Mouse (Mus musculus): Measurements from ENCODE around the gene Gm15217. TPM values are rescaled to one million over a fixed set of nuclear protein-coding genes. Genes with fewer than 3 reads are reported as not detected.

Gm15217 gene
- polyA plus RNA-seq (2014; fragmentation: Nextera tagmentation; extraction: Ambion mirVana), result 0.32 TPM in 1 of 2 replicates, not detected in the other

GRCm38 (mm10) chr14:46379285-46379684 is at the start of gene Gm15217:
Gene Gm15217 (plus strand): TSS chr14:46379414.
- ATAC-seq (replicated peaks; ENCODE audit: insufficient number of reproducible peaks, low FRiP score, low TSS enrichment), result no peak
- Histone ChIP-seq H3K9ac (ENCODE audit: low read depth, low read length) (peak within 1 kb of the TSS; percentile 65), H3K36me3 (ENCODE audit: control insufficient read depth, insufficient read depth, low read length) (0 out of 2 replicates have a peak, but pooled peaks cover 3% of the 10 kb centered on the region), H3K4me3 (ENCODE audit: low read depth, low read length) (peak within 1 kb of the TSS; percentile 43), H3K4me1 (ENCODE audit: control insufficient read depth, insufficient read depth, low read length) (peaks cover 9% of the 10 kb centered on the region), H3K4me2 (peak within 1 kb of the TSS; percentile 78), H3K27me3 (ENCODE audit: control insufficient read depth, insufficient read depth, low read length) (peaks cover 10% of the 10 kb centered on the region), H3K27ac (ENCODE audit: low read depth, low read length) (no peak within 1 kb of the TSS), H3K9me3 (replicated peaks; ENCODE audit: control insufficient read depth, low read length) (no peaks in the 10 kb centered on the region)
- WGBS (ENCODE audit: insufficient replicate concordance), result 80% methylated on average over 12 of the region's 12 CpGs

- Histone ChIP-seq H3K4me3 (ENCODE audit: low read depth, low read length) (no peak overlapping the region), H3K27ac (ENCODE audit: low read depth, low read length) (no peak overlapping the region), H3K9ac (ENCODE audit: low read depth, low read length) (no peak overlapping the region), H3K4me2 (no peak overlapping the region), H3K9me3 (replicated peaks; ENCODE audit: control insufficient read depth, low read length) (no peaks in the 10 kb centered on the region), H3K36me3 (ENCODE audit: control insufficient read depth, insufficient read depth, low read length) (no peaks in the 10 kb centered on the region), H3K4me1 (ENCODE audit: control insufficient read depth, insufficient read depth, low read length) (no peaks in the 10 kb centered on the region), H3K27me3 (ENCODE audit: control insufficient read depth, insufficient read depth, low read length) (no peaks in the 10 kb centered on the region)
- no peak for ATAC-seq (replicated peaks; ENCODE audit: insufficient number of reproducible peaks, low FRiP score, low TSS enrichment)
- WGBS (ENCODE audit: insufficient replicate concordance), result 76% methylated on average over 8 of the region's 8 CpGs
These were observed 45.6 kb upstream of the Gm15217 start for GRCm38 (mm10) chr14:46333421-46334237.

GRCm38 (mm10) chr14:46338801-46339200 is 40.4 kb upstream of the Gm15217 start:
- H3K4me3 ChIP-seq (ENCODE audit: low read depth, low read length), result no peak overlapping the region
- ATAC-seq (replicated peaks; ENCODE audit: insufficient number of reproducible peaks, low FRiP score, low TSS enrichment), result no peak
- H3K4me1 ChIP-seq (ENCODE audit: control insufficient read depth, insufficient read depth, low read length), result no peaks in the 10 kb centered on the region
- H3K36me3 ChIP-seq (ENCODE audit: control insufficient read depth, insufficient read depth, low read length), result no peaks in the 10 kb centered on the region
- no peak overlapping the region for H3K27ac ChIP-seq (ENCODE audit: low read depth, low read length)
- no peaks in the 10 kb centered on the region for H3K9me3 ChIP-seq (replicated peaks; ENCODE audit: control insufficient read depth, low read length)
- H3K27me3 ChIP-seq (ENCODE audit: control insufficient read depth, insufficient read depth, low read length), result no peaks in the 10 kb centered on the region
- no peak overlapping the region for H3K4me2 ChIP-seq
- 57% methylated on average over 11 of the region's 11 CpGs for WGBS (ENCODE audit: insufficient replicate concordance)
- H3K9ac ChIP-seq (ENCODE audit: low read depth, low read length), result no peak overlapping the region

- no peaks in the 10 kb centered on the region for H3K9me3 ChIP-seq (replicated peaks; ENCODE audit: control insufficient read depth, low read length)
- H3K27me3 ChIP-seq (ENCODE audit: control insufficient read depth, insufficient read depth, low read length), result no peaks in the 10 kb centered on the region
- no peak overlapping the region for H3K4me3 ChIP-seq (ENCODE audit: low read depth, low read length)
- H3K4me1 ChIP-seq (ENCODE audit: control insufficient read depth, insufficient read depth, low read length), result no peaks in the 10 kb centered on the region
- no peaks in the 10 kb centered on the region for H3K36me3 ChIP-seq (ENCODE audit: control insufficient read depth, insufficient read depth, low read length)
- H3K4me2 ChIP-seq, result no peak overlapping the region
- ATAC-seq (replicated peaks; ENCODE audit: insufficient number of reproducible peaks, low FRiP score, low TSS enrichment), result no peak
- H3K9ac ChIP-seq (ENCODE audit: low read depth, low read length), result no peak overlapping the region
- H3K27ac ChIP-seq (ENCODE audit: low read depth, low read length), result no peak overlapping the region
These were observed 34.5 kb upstream of the Gm15217 start for GRCm38 (mm10) chr14:46344750-46345149.

- Histone ChIP-seq H3K4me3 (ENCODE audit: low read depth, low read length) (no peak overlapping the region), H3K4me1 (ENCODE audit: control insufficient read depth, insufficient read depth, low read length) (no peaks in the 10 kb centered on the region), H3K9ac (ENCODE audit: low read depth, low read length) (no peak overlapping the region), H3K27me3 (ENCODE audit: control insufficient read depth, insufficient read depth, low read length) (no peaks in the 10 kb centered on the region), H3K9me3 (replicated peaks; ENCODE audit: control insufficient read depth, low read length) (no peaks in the 10 kb centered on the region), H3K36me3 (ENCODE audit: control insufficient read depth, insufficient read depth, low read length) (no peaks in the 10 kb centered on the region), H3K4me2 (no peak overlapping the region), H3K27ac (ENCODE audit: low read depth, low read length) (no peak overlapping the region)
- WGBS (ENCODE audit: insufficient replicate concordance), result 67% methylated on average over 7 of the region's 7 CpGs
- ATAC-seq (replicated peaks; ENCODE audit: insufficient number of reproducible peaks, low FRiP score, low TSS enrichment), result no peak
These were observed 21.9 kb upstream of the Gm15217 start for GRCm38 (mm10) chr14:46357286-46357685.

GRCm38 (mm10) chr14:46357696-46358095 is 21.5 kb upstream of the Gm15217 start:
- Histone ChIP-seq H3K9me3 (replicated peaks; ENCODE audit: control insufficient read depth, low read length) (no peaks in the 10 kb centered on the region), H3K36me3 (ENCODE audit: control insufficient read depth, insufficient read depth, low read length) (no peaks in the 10 kb centered on the region), H3K4me3 (ENCODE audit: low read depth, low read length) (no peak overlapping the region), H3K4me1 (ENCODE audit: control insufficient read depth, insufficient read depth, low read length) (no peaks in the 10 kb centered on the region), H3K4me2 (no peak overlapping the region), H3K9ac (ENCODE audit: low read depth, low read length) (no peak overlapping the region), H3K27ac (ENCODE audit: low read depth, low read length) (no peak overlapping the region), H3K27me3 (ENCODE audit: control insufficient read depth, insufficient read depth, low read length) (no peaks in the 10 kb centered on the region)
- ATAC-seq (replicated peaks; ENCODE audit: insufficient number of reproducible peaks, low FRiP score, low TSS enrichment), result no peak
- WGBS (ENCODE audit: insufficient replicate concordance), result 74% methylated on average over 8 of the region's 8 CpGs

- Histone ChIP-seq H3K4me3 (ENCODE audit: low read depth, low read length) (no peak overlapping the region), H3K36me3 (ENCODE audit: control insufficient read depth, insufficient read depth, low read length) (no peaks in the 10 kb centered on the region), H3K9ac (ENCODE audit: low read depth, low read length) (no peak overlapping the region), H3K4me2 (no peak overlapping the region), H3K9me3 (replicated peaks; ENCODE audit: control insufficient read depth, low read length) (no peaks in the 10 kb centered on the region), H3K27me3 (ENCODE audit: control insufficient read depth, insufficient read depth, low read length) (no peaks in the 10 kb centered on the region), H3K27ac (ENCODE audit: low read depth, low read length) (no peak overlapping the region), H3K4me1 (ENCODE audit: control insufficient read depth, insufficient read depth, low read length) (no peaks in the 10 kb centered on the region)
- WGBS (ENCODE audit: insufficient replicate concordance), result 31% methylated on average over 10 of the region's 10 CpGs
- no peak for ATAC-seq (replicated peaks; ENCODE audit: insufficient number of reproducible peaks, low FRiP score, low TSS enrichment)
These were observed 16.0 kb upstream of the Gm15217 start for GRCm38 (mm10) chr14:46363209-46363608.

GRCm38 (mm10) chr14:46372452-46372851 is 6.8 kb upstream of the Gm15217 start:
- no peaks in the 10 kb centered on the region for H3K36me3 ChIP-seq (ENCODE audit: control insufficient read depth, insufficient read depth, low read length)
- no peak overlapping the region for H3K9ac ChIP-seq (ENCODE audit: low read depth, low read length)
- no peaks in the 10 kb centered on the region for H3K4me1 ChIP-seq (ENCODE audit: control insufficient read depth, insufficient read depth, low read length)
- 48% methylated on average over 9 of the region's 9 CpGs for WGBS (ENCODE audit: insufficient replicate concordance)
- H3K9me3 ChIP-seq (replicated peaks; ENCODE audit: control insufficient read depth, low read length), result no peaks in the 10 kb centered on the region
- no peak overlapping the region for H3K4me3 ChIP-seq (ENCODE audit: low read depth, low read length)
- no peak overlapping the region for H3K27ac ChIP-seq (ENCODE audit: low read depth, low read length)
- no peak overlapping the region for H3K4me2 ChIP-seq
- no peaks in the 10 kb centered on the region for H3K27me3 ChIP-seq (ENCODE audit: control insufficient read depth, insufficient read depth, low read length)
- ATAC-seq (replicated peaks; ENCODE audit: insufficient number of reproducible peaks, low FRiP score, low TSS enrichment), result no peak

GRCm38 (mm10) chr14:46375796-46376195 is 3.4 kb upstream of the Gm15217 start:
- Histone ChIP-seq H3K27ac (ENCODE audit: low read depth, low read length) (no peak overlapping the region), H3K4me2 (no peak overlapping the region), H3K4me1 (ENCODE audit: control insufficient read depth, insufficient read depth, low read length) (peaks cover 6% of the 10 kb centered on the region; the same call in 1 of the 2 replicates), H3K9ac (ENCODE audit: low read depth, low read length) (no peak overlapping the region), H3K27me3 (ENCODE audit: control insufficient read depth, insufficient read depth, low read length) (peaks cover 8% of the 10 kb centered on the region), H3K36me3 (ENCODE audit: control insufficient read depth, insufficient read depth, low read length) (no peaks in the 10 kb centered on the region), H3K4me3 (ENCODE audit: low read depth, low read length) (no peak overlapping the region), H3K9me3 (replicated peaks; ENCODE audit: control insufficient read depth, low read length) (no peaks in the 10 kb centered on the region)
- no peak for ATAC-seq (replicated peaks; ENCODE audit: insufficient number of reproducible peaks, low FRiP score, low TSS enrichment)
- WGBS (ENCODE audit: insufficient replicate concordance), result 72% methylated on average over 5 of the region's 5 CpGs
